16 mouse cellular contexts compared by ENCODE assay signal in genomic region chr6:17599373-17599772, GRCm38 (mm10).
"Had no signal": no experiment of that assay in that cellular context is flagged by ENCODE, and none has a peak within 500 bp of the region (broad histone marks: within the 10 kb centered on the region; RNA-seq: fewer than 3 reads in every experiment).

No protein-coding gene starts in this region.

- H3K27ac ChIP-seq: neural tube, embryonic 13.5 days; neural tube, embryonic 15.5 days; stomach, embryonic 15.5 days; stomach, postnatal 0 days had no signal

- H3K9me3 ChIP-seq: neural tube, embryonic 13.5 days; neural tube, embryonic 15.5 days; stomach, embryonic 15.5 days had no signal

- H3K27me3 ChIP-seq: neural tube, embryonic 13.5 days; neural tube, embryonic 15.5 days; stomach, embryonic 15.5 days had no signal

- H3K9ac ChIP-seq: neural tube, embryonic 13.5 days; neural tube, embryonic 15.5 days; stomach, embryonic 15.5 days had no signal

- H3K4me3 ChIP-seq: neural tube, embryonic 13.5 days; neural tube, embryonic 15.5 days; stomach, embryonic 15.5 days had no signal

- DNase-seq: retina, postnatal 1 day; right cerebral cortex, adult 18-20 months; right cerebral cortex, postnatal 14 days; right cerebral cortex, postnatal 25 days; right cerebral cortex, postnatal 4 days; spleen, adult 18-20 months; thymus, adult 18-20 months; thymus, adult 2 months; thymus, postnatal 14 days; thymus, postnatal 25 days; thymus, postnatal 36 days; thymus, postnatal 4 days had no signal

- H3K4me1 ChIP-seq: neural tube, embryonic 13.5 days; neural tube, embryonic 15.5 days; stomach, embryonic 15.5 days had no signal

- H3K36me3 ChIP-seq: neural tube, embryonic 13.5 days; neural tube, embryonic 15.5 days; stomach, embryonic 15.5 days had no signal

- H3K4me2 ChIP-seq: neural tube, embryonic 13.5 days; neural tube, embryonic 15.5 days; stomach, embryonic 15.5 days had no signal
